Mouse (Mus musculus) heart, embryonic 15.5 days (tissue): ENCODE results near the gene Mup16. TPM values are rescaled to one million over a fixed set of nuclear protein-coding genes. Genes with fewer than 3 reads are reported as not detected.
"Not testable (repeated sequence)": the region's sequence is repeated elsewhere in the genome, so short reads cannot be mapped to it uniquely, and the experiment has no call there.

Experiments used
- ATAC-seq: fragments of 200-750 bp; cut with Nextera tagmentation; replicated peaks from 2 replicates; pipeline ENCODE4 v1.8.0; 2017; ENCODE audit warnings: low read depth, moderate TSS enrichment; ENCODE audit not compliant: insufficient number of reproducible peaks, insufficient read depth, low FRiP score
- H3K27ac ChIP-seq: fragments of 300-500 bp; sonication (generic); 2 replicates; pipeline ENCODE4 v1.5.1; 2015; ENCODE audit warnings: mild to moderate bottlenecking, inconsistent platforms
- H3K27me3 ChIP-seq: fragments of 300-500 bp; sonication (generic); 2 replicates; pipeline ENCODE4 v1.6.1; 2015; ENCODE audit warnings: inconsistent platforms
- H3K36me3 ChIP-seq: fragments of 300-500 bp; sonication (generic); 2 replicates; pipeline ENCODE4 v1.6.1; 2015; ENCODE audit warnings: mild to moderate bottlenecking, inconsistent platforms
- H3K4me1 ChIP-seq: fragments of 300-500 bp; sonication (generic); replicated peaks from 2 replicates; pipeline ENCODE4 v1.6.1; 2015; ENCODE audit warnings: inconsistent platforms
- H3K4me2 ChIP-seq: fragments of 300-500 bp; sonication (generic); 2 replicates; pipeline ENCODE4 v1.6.1; 2015; ENCODE audit warnings: inconsistent platforms, mild to moderate bottlenecking, moderate library complexity
- H3K4me3 ChIP-seq: fragments of 300-500 bp; sonication (generic); 2 replicates; pipeline ENCODE4 v1.5.1; 2015; ENCODE audit warnings: mild to moderate bottlenecking, inconsistent platforms
- H3K9ac ChIP-seq: fragments of 300-500 bp; sonication (generic); 2 replicates; pipeline ENCODE4 v1.6.1; 2015; ENCODE audit warnings: mild to moderate bottlenecking, inconsistent platforms
- H3K9me3 ChIP-seq: fragments of 300-500 bp; sonication (generic); replicated peaks from 2 replicates; pipeline ENCODE4 v1.6.1; 2016; ENCODE audit warnings: inconsistent platforms
- WGBS: fragments of 180-500 bp; shearing (Covaris S2); methylation state at CpG from one replicate; pipeline ENCODE4 v1.1.7; 2015; ENCODE audit warnings: mixed read lengths; 5-methylcytosine and 5-hydroxymethylcytosine counted together
- polyA plus RNA-seq: library from polyadenylated mRNA; unstranded; fragments of >200 nt; fragmentation: Nextera tagmentation; extraction: Ambion mirVana; gene quantifications from 2 replicates; pipeline ENCODE4 v1.2.1, GENCODE M21; 2015

The Mup16 gene
- polyA plus RNA-seq: not detected in 2 replicates

GRCm38 (mm10) chr4:61519431-61519830, at the start of gene Mup16:
Gene Mup16 (minus strand): TSS chr4:61519531.
- not testable (repeated sequence) for H3K27ac ChIP-seq, H3K4me2 ChIP-seq, H3K27me3 ChIP-seq, H3K36me3 ChIP-seq, H3K4me3 ChIP-seq, H3K4me1 ChIP-seq, ATAC-seq, H3K9ac ChIP-seq, H3K9me3 ChIP-seq
- WGBS: 69% methylated on average over 2 of the region's 4 CpGs

- H3K27ac ChIP-seq, H3K9ac ChIP-seq, H3K27me3 ChIP-seq, H3K4me3 ChIP-seq, H3K4me2 ChIP-seq, ATAC-seq, H3K9me3 ChIP-seq, H3K4me1 ChIP-seq, H3K36me3 ChIP-seq: not testable (repeated sequence)
- WGBS: 49% methylated on average over 2 of the region's 2 CpGs
Observed at GRCm38 (mm10) chr4:61555887-61556286, 36.6 kb upstream of the Mup16 start.

Other genes with a start within 250 kb of the Mup16 start
- not detected in 2 replicates for gene Mup14, start 215.5 kb downstream of the Mup16 start, polyA plus RNA-seq
- not detected in 2 replicates for gene Mup15, start 79.8 kb downstream of the Mup16 start, polyA plus RNA-seq
- gene Mup17, start 76.3 kb upstream of the Mup16 start, polyA plus RNA-seq: not detected in 2 replicates
- gene Mup18, start 154.6 kb upstream of the Mup16 start, polyA plus RNA-seq: not detected in 2 replicates